Mouse (Mus musculus) ES-Bruce4 (cell line): ENCODE measurements around the gene Gli2.

Experiments
- CTCF ChIP-seq: IDR thresholded peaks from one replicate; pipeline ENCODE4 v1.8.1; 2011; ENCODE audit warnings: low read depth, low read length
- EP300 ChIP-seq: IDR thresholded peaks from 2 replicates; pipeline ENCODE4 v1.6.1; 2011; ENCODE audit warnings: low read depth, low read length; ENCODE audit not compliant: insufficient read depth
- POLR2A ChIP-seq: IDR thresholded peaks from one replicate; pipeline ENCODE4 v1.8.1; 2011; ENCODE audit warnings: low read length; ENCODE audit not compliant: insufficient read depth

DNA sequence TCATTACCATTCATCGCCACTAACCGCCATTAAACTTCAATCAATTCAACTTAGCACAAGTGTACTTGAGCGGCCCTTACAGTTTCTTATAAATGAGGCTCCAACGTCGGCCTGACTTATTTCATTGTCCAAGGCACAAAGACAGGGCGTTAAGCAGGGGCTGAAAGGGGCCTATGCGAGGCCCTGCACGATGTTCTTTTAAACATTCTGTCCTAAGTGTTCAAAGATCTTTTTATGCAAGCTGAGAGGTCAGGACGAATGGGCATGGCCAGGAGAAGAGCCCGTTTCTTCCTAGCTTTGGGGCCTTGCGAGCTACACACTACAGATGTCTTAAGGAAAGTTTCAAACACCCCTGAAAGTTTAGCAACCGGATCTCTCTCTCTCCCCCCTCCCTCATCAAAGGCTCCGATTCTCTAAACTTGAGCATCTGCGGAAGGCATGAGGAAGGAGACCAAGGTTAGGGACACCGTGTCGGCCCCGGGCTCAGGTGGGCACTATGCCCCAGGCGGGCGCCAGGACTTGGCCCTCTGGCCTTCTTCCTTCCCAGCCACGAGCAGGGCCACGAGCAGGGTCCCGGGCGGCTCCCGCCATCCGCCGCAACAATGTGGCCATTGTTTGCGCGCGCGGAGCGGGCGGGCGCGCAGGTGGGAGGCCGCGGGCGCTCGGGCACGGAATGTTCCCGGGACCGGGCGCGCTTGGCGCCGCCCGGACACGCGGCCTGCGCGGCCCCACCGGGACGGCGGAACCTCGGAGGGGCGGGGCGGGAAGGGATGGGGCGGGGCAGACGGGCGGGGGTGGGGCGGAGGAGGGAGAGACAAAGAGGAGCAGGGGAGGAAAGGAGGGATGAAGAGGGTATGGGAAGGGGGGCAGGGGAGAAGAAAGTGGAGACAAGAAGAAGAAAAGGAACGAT, 5.7 kb downstream of the Gli2 start:
- TF ChIP-seq POLR2A: no peak
- TF ChIP-seq EP300: no peak
- no peak for TF ChIP-seq CTCF
